Mouse (Mus musculus) spleen, adult 12 weeks (tissue): ENCODE data around the gene Ntm.

ENCODE experiments used
- DNase-seq: peaks from one replicate; pipeline ENCODE4 v3.0.0; 2022; ENCODE audit warnings: low spot score

Ntm gene

DNA sequence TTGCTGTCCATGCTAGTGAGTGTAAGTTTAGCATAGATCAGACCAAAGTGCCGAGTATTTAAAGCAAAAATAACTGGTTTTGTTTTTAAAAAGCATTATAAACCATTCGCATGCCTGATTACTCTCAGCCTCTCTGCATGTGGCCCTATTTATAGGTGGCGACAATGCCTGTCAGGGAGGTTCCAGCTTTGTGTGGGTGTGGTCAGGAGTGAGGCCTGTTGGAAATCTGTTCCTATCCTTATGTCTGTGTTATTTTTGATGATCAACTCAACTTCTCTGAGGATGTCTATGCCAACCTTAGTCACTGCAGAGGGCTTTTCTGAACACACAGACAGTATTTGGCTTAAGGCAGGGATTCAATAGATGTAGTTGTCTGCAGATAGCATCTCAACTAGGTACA is 78.9 kb downstream of the Ntm start:
- no peak for DNase-seq

DNA sequence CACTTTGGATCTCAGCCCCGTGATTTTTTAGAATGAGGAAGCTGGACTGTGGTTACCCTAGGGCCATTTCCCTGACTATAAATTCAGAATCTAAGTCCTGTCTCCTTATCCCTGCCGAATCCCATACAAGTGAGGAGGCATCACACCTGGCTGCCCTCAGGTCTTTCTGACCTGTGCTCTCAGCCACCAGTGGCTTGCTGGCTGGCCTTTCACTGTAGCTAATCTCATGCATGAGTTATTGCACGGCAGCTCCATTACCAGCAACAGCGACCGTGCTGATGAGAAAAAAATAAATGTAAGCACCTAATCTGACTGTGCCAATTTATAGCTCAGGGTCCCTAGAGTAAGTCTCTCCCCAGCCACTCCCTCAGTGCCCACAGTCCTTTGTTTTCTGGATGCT is 81.3 kb downstream of the Ntm start:
- no peak for DNase-seq

DNA sequence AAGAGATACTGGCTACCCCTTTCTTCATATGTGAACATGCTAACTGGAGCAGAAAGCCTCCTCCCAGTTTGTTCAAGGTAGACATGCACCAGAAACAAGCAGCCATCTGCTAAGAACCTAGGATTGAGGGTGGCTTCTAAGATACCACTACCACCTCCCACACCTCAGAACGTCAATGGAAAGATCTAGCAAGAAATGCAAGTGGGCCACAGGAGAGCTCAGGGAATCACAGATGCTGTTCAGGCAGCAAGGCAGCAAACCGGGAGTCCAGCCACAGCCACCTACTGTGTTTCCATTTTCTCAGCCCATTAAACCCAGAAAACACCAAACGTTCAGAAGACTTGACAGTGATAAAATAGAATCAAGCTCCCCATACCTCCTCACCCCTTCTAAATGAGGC is 85.4 kb downstream of the Ntm start:
- DNase-seq: no peak

DNA sequence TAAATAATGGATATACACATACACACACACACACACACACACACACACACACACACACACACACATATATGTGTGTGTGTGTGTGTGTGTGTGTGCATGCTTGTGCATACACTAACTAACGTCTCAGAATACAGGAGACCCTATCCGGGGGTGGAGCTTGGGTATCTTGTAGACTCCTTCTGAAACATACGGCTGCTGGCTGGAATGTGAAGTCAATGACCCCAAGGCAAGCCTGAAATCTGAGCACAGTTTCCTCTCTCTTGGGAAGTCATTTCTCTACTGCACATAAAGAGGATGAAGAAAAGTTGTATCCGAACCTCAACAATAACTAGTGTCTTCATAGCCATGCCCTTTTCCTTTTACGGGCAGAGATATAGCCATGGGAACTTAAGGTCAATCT is 95.2 kb downstream of the Ntm start:
- no peak for DNase-seq

DNA sequence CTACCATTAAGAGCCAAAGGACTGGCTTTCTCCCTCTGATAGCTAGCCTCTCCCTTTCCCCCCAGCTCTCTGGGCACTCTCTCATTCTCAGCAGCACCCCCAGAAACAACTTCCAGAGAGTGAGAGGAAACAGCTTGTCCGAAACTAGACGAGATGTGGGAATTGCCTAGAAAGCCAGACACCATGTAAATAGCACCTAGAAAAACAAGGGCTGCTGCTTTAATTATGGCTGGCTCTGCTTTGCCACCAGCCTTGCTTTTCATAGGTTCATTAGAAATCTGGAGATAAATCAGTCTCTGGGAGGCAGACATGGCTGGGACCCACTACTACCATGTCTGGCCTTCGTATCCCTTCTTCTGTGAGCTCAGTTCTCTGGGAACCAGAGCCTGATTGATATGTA is 96.1 kb downstream of the Ntm start:
- DNase-seq: no peak

DNA sequence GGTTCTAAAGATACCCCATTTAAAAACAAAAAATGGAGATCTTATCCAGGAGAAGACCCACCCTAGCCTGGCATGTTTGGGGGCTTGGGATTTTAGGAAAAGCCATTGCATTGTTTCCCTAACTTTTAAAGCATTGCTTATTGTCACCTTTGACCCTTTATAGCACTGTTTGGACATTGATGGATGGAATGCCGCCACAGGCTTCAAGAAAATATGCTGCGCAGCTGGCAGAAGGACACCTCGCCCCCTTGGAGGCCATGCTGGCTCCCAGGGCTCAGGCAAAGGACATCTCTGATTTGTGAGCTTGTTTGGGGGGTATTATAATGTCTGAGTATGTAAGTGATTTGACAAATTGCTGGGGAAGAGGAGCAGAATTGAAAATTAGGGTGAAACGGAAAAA is 96.8 kb downstream of the Ntm start:
- no peak for DNase-seq

DNA sequence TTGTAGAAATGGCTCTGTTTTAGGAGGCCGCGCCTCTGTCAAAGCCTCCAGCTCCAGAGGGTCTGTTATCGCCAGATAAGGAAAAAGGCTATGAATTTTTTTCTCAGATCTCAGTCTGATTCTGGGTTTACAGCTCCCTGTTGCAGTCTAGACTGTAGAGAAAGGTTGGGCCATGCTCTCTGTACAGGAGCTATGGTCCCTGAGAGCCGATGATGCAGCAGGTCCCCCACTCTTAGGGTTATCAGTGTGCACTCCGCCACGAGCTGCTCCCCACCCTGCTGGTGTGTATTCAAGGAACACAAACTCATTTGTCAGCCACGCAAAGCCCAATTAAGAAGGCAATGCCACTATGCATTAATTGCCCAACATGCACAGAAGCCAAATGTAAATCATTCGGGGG is 97.4 kb downstream of the Ntm start:
- no peak for DNase-seq

DNA sequence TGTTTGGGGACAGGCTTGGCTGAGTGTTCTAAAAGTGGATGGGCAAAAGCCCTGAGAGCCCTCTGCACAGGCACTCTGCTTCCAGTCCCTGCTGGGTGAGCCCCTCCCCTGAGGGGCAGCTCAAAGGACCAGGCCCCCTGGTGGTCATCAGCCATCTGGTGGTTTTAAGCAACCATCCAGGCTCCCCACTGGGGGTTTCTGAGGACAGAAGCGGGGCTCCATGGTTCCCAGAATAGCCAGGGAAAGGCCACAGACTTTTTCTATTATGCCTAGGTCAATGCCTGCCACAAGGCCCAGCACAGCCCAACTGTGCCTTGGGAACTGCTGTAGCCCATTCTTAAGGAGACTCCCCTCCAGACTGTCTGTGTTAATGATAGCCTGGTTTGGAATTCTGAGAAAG is 98.1 kb downstream of the Ntm start:
- DNase-seq: no peak

DNA sequence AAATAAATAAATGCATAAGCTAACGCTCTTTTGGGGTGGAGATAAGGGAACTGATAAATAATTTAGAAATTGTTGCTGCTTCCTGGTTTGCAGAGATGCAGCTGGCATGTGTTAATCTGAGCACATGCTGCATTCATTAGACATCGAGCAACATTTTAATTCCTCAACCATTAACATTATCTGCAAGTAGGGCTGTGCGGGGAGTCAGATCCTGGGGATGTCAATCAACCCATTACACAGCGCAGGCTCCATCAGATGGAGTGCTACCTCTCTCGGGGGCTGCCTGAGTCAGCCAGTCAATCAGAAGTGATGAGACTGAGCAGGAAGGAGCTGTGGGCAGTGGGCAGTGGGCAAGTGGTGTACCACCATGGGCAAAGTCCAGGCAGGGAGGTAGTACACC is 100.5 kb downstream of the Ntm start:
- no peak for DNase-seq

DNA sequence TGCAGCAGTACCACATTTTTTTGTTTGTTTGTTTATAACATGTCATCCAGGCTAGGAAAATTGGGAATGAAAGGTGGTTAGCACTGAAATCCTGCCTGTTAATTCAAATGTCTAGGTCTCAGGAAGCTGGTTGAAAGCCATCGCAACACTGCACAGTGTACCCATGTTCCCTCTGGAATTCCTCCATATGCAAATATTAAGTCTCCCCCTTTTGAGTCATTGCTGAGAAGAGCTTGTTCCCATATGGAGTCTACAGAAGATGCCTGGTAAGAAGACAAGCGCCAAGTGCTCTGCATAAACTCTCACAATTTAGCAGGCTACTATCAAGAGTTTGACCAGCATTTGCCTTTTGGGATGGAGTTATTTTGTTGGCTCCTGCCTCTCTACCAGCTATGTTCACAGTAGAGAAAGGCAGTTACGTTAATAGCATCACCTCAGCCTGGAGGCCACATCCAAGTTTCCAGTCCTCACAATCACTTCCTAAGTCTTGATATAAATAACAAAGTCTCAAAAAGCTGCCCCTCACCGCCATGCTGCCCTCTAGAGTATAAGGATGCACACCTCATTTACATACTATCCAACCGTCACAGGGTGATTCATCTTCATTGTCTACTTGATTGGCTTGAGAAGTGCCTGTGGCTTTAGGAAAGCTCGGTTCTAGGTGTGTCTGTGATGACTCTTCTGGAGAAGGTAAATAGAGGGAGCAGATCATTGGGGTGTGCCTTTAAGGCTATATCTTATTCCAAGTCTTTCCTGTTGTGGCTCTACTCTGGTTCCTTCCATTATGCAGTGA is 103.5 kb downstream of the Ntm start:
- no peak for DNase-seq

DNA sequence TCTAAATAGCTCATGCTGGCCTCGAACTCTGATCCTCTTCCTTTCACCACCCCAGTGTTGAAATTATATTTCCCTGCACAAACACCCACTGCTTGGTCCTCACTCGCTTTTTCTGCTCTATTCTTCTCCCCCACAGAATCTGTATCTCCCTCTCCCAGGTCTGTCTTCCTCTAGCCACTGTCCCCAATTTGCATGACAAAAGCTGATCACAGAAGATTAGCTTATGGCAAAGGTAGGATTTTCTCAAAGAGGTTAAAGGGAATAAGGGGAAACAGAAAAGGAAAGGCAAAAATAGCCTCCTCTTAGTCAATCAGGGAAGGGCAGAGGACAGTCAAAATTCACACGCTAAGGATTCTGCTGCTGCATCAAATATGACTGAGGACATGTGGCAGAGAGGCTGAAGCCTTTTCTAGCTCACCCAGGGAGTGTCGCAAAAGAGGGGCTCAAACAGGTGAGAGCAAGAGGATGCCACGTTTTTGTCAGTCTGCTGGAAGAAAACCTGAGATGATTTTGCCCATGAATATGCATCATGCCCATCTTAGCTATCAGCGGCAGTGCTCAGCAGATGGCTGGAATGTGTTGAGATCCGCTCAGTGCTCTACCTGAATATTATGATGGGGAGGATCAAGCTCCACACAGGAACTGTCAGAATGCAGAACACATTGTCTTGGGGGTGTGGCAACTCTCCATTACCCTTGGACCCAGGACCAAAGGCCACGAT is 114.0 kb downstream of the Ntm start:
- DNase-seq: no peak

DNA sequence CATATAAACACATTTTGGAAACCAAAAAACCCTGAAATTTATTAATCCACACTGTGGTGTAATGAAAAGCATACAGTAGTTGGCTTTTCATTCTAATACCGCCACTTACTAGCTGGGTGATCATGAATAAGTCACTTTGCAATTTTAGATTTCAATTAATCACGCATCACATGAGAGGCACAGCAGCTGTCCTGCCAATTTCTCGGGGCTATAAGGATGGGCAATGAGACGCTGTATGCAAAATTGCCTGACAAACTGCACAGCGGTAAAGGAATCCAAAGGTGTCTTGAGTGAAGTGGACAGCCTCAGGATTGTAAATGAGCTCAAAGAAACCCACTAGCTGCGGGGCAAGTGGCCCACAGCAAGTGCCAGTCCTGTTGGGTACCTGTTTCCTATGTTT is 125.6 kb downstream of the Ntm start:
- no peak for DNase-seq

DNA sequence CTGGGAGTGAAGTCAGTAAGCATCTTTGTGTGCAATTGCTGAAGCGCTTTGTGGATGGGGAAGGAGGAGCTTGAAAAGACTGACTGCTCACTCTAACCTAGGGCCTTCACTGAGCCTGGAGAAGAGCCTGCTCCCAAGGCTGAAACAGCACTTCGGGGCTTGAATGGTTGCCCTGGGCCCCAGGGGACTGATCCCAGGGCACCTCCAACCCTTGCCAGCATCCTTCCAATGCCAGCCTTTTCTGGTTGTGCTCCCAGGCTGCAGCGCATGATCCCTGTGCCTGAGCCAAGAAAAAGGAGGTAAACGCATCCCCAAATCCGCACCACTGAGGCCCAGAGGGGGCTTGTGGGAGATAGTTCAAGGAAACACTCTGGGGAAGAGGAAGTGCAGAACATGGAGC is 128.0 kb downstream of the Ntm start:
- no peak for DNase-seq

DNA sequence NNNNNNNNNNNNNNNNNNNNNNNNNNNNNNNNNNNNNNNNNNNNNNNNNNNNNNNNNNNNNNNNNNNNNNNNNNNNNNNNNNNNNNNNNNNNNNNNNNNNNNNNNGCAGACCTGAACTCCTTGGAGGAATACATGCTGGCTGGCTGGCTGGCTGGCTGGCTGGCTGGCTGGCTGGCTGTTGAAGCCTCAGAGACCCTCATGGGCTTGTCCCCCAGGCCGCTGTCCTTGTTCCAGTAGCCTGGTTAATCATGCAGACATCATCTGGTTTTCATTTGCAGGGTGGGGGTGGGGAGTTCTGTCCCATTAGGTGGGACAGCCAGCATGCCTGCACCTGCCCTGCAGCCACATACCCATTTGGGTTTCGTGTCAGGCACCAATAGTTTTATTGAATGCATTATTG is 129.2 kb downstream of the Ntm start:
- no peak for DNase-seq

DNA sequence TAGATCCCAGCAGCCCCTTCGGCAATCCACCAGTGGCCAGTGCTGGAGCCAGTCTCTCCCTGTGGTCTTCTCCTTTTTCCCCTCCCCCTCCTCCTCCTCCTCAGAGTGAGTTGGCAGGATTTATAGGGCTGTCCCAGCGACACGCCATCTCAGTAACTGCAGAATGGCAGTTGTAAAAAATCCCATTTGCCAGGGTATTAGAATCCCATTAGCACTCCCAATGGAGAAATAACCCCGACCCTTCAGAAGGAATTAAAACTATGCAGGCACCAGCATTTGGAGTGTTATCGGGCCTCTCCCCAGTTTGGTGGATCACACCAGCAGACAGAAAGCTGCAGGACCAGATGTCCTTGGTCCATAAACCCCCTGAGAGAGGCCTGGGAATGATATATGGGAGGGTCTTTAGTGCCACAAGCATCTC is 135.7 kb downstream of the Ntm start:
- DNase-seq: no peak

DNA sequence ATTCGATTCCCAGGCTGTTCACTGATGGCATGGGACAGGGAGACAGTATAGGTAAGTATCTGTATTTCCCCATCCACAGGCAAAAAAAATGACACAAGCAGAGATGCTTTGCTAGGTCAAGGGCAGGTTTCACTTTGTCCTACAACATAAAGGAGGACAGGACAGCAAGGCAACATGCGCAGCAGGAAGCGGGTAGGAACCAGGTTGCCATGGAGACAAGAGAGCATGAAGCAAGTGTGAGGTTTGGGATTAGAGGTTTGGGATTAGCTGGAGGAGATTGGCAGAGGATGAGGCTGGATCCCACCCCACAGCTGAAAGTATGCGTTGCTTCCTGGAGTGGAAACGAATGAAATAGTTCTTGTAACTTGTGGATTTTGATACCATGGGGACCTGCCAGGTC is 137.7 kb downstream of the Ntm start:
- no peak for DNase-seq

DNA sequence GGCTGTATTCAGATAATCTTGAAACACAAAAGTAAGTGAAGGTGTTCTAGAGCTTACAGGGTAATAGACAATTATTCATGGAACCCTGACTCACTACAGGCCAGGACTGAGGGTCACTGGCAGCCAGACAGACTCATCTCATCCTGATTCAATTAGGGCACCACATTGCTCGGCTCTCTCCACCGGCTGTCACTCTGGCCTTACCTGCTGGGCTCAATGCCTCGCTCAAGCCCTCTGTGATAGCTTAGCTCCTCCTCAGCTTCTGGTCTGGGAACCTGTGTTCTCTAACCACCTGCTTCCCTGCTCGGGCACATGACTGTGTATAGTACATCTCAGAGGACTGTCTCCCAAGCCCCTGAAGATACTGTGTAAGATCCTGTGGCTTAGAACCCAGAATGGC is 139.2 kb downstream of the Ntm start:
- DNase-seq: no peak

DNA sequence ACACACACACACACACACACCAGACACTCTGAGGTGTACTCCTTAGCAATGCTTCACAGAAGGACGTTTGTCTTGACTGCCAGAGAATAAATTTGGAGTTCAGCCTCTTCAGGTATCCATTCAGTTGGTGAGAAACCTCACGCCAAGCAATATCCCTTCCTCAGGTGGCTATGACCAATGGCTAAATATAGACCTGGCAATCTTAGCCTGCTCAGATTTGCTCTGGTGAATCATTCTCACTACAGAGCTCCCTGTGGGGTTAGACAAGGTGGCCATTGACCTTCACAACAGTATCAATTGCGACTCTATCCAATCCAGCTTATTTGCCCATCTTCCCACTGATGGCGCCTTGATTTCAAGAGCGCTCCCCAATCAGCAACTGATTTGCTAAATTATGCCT is 150.3 kb downstream of the Ntm start:
- no peak for DNase-seq

DNA sequence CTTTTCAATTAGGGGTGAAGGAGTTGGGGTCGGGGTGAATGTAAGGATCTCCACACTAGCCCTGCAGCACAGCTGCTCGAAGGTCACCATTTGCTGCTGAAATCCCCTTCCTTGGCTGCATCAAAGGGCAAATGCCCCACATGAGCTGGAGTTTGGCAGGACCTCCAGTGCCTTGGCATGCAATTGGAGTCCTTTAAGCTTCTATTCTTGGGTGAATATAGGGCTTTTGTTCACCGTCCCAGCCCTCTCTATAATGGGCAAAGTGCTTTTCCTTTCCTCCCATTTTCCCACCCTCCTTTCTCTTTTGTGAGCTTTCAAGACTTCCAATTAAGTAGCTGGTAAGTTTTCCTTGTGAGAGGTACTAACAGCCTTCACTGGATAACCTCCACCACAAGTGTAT is 156.2 kb downstream of the Ntm start:
- no peak for DNase-seq

DNA sequence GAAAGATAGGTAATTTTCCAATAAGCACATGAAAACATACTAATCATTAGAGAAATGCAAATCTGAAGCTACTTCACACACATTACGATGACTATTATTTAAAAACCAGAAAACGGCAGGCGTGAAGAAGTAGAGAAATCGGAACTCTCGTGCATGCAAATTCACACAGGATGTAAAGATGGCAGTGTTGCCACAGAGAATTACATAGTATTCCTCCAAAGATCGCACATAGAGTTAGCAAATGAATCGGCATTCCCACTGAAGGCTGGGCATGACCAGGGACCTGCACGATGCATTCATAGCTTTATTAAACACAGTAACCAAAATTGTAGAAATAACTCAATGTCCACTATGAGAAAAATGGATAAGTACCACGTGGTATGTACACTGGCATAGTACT is 158.5 kb downstream of the Ntm start:
- no peak for DNase-seq

DNA sequence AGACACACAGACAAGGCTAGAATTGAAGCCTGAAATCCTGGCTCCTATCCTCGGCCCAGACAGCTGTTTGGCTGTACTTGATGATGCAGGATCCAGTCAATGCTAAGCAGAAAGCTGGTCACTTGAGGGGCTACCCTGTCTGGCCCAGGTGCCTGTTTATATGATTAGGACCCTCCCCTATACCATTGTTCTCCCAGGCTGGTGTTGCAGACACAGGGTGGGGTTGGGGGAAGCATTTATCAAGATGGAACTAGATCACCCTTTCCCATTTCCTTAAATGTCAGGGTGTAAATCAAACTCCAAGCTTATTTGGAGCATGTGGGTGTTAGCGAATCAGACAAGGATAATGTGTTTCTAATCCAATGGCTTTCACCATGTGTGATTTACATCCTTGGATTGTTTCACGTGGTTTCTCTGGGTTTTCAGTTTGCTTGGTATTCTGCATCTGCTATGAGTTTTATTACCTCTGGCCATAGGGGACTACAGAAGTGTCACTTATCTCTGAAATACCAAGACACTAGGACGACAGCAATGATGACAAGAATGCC is 159.1 kb downstream of the Ntm start:
- no peak for DNase-seq

DNA sequence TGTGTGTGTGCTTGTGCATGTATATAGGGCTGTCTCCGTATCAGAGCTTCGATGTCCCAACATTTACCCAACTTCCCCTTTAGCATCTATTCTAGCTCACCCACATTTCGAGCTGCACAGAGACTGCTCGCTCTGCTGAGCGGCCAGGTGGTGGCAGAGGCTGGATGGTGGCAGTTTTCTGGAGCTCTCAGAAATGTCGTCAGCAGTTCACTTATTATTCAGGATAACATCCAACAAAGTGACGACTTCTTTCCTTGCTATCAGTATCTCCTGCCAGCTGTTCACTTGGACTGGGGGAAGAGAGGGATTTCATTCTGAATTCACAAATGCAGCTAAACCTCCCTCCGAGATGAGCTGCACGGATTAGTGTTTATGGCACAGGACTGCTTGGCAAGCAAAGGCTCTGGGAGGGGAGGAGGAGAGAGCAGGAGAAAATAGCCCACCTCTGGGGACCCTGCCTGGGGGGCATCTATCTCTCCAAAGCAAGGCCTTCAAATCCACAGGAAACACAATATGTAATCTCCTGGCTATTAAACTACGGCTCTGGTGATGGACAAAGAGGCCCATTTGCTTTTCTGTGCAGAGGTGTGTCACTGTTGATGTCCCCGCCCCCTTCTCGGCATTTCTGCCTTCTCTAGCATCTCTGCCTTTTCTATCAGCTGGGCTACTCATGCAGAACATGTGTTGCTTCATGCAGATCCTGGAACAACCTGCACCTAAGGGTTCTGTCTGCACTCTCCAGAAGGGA is 159.8 kb downstream of the Ntm start:
- no peak for DNase-seq
